Mouse (Mus musculus): ENCODE data around the gene Mfsd4b2. TPM values are rescaled to one million over a fixed set of nuclear protein-coding genes. Genes with fewer than 3 reads are reported as not detected.
"Not testable (repeated sequence)": the region's sequence is repeated elsewhere in the genome, so short reads cannot be mapped to it uniquely, and the experiment has no call there.

The Mfsd4b2 gene
- polyA plus RNA-seq, 1 experiment from 2014 or later: not detected

DNA sequence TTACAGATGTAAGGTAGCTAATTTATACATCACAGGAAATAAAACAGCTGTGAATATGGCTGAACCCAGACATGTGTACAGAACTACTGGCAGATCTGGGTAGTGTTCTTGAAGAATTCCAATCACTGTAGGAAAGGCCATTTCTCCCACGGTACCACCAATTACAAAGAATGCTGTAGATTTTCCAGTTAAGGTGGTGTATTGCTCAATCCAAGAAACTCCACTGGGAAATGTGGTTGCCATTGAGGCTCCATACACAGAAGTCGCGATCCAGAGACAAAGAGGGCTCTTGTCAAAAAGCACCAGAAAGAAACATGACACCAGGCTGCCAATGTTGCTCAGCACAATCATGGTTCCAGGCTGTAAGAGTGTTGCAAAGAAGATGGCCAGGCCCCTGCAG is 20.5 kb upstream of the Mfsd4b2 start:
- H3K4me2 ChIP-seq; H3K27me3 ChIP-seq; H3K36me3 ChIP-seq (replicated peaks); H3K9ac ChIP-seq; H3K4me3 ChIP-seq (replicated peaks); H3K4me1 ChIP-seq (replicated peaks); H3K9me3 ChIP-seq (replicated peaks); H3K27ac ChIP-seq (replicated peaks); ATAC-seq (ENCODE audit: insufficient read depth): not testable (repeated sequence)
- 69% methylated on average over 3 of the region's 3 CpGs for WGBS (ENCODE audit: insufficient replicate concordance)

DNA sequence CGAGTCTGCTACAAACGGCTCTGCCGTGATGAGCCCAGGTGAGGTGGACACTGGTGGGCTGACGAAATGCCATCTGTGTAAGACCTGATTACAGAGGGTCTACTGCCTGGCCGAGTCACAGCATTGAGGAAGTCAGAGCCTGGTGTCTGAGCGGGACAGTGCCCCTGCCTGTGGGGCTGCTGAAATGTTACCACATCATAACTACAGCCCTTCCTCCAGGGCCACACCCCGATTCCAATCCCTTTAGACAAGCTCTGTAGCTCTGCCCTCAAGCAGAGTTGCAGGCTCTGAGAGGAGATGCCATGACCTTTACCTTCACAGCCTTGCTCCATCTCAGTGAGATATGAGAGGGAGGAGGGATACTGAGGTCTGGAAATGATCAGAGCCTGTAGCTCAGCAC is 9.8 kb upstream of the Mfsd4b2 start:
- H3K9me3 ChIP-seq (replicated peaks): no peaks in the 10 kb centered on the region
- H3K27ac ChIP-seq (replicated peaks): no peak overlapping the region
- WGBS (ENCODE audit: insufficient replicate concordance): 47% methylated on average over 7 of the region's 7 CpGs
- no peaks in the 10 kb centered on the region for H3K27me3 ChIP-seq
- no peak for ATAC-seq (ENCODE audit: insufficient read depth)
- H3K36me3 ChIP-seq (replicated peaks): no peaks in the 10 kb centered on the region
- no peaks in the 10 kb centered on the region for H3K4me1 ChIP-seq (replicated peaks)
- H3K4me2 ChIP-seq: no peak overlapping the region
- H3K9ac ChIP-seq: no peak overlapping the region
- H3K4me3 ChIP-seq (replicated peaks): no peak overlapping the region

DNA sequence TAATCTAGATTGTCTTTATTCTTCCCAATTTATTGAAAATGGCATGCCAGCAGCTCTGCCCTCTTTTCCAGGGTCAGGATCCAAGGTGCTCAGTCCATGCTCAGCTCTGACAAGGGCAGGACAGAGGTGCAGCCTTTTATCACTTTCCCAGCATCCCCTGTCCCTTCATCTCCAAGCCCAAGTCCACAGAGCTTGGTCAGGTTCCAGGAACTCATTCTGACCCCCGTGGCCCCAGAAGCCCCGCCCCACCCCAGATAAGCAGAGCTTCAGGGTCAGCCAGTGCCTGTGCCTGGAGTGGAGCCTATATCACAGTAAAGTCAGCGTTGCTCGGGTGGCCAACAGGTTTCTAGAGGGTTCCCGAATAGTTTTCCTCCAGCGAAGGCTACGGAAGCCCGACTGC is 2.2 kb downstream of the Mfsd4b2 start:
- H3K36me3 ChIP-seq (replicated peaks); H3K9me3 ChIP-seq (replicated peaks); H3K4me2 ChIP-seq; H3K9ac ChIP-seq; H3K27ac ChIP-seq (replicated peaks); H3K4me1 ChIP-seq (replicated peaks); H3K4me3 ChIP-seq (replicated peaks): not testable (repeated sequence)
- WGBS (ENCODE audit: insufficient replicate concordance): 43% methylated on average over 8 of the region's 8 CpGs
- H3K27me3 ChIP-seq: peaks cover 40% of the 10 kb centered on the region
- ATAC-seq (ENCODE audit: insufficient read depth): peak; percentile 68; the same call in 1 of the 2 replicates

DNA sequence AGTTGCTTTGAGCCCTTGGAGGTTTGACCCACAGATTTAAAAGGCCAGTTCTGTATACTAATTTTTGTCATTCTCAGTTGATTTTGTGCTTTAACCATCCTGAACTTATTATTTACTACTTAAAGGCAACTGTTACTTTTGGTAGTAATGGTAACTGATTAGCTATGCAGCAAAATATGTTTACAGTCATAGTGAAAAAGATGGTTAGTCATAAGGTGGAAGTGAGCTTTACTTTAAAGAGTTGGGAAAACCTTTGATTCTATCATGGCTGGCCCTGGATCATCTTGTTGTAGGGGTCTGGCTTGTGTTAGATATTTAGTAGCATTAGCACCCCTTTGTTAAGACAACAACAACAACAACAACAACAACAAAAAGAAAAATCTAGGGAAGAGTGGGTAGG is 14.1 kb downstream of the Mfsd4b2 start:
- ATAC-seq (ENCODE audit: insufficient read depth): no peak
- H3K4me3 ChIP-seq (replicated peaks): no peak overlapping the region
- H3K36me3 ChIP-seq (replicated peaks): no peaks in the 10 kb centered on the region
- no peaks in the 10 kb centered on the region for H3K4me1 ChIP-seq (replicated peaks)
- no peak overlapping the region for H3K9ac ChIP-seq
- no peaks in the 10 kb centered on the region for H3K27me3 ChIP-seq
- no peak overlapping the region for H3K27ac ChIP-seq (replicated peaks)
- H3K9me3 ChIP-seq (replicated peaks): no peaks in the 10 kb centered on the region
- H3K4me2 ChIP-seq: no peak overlapping the region

DNA sequence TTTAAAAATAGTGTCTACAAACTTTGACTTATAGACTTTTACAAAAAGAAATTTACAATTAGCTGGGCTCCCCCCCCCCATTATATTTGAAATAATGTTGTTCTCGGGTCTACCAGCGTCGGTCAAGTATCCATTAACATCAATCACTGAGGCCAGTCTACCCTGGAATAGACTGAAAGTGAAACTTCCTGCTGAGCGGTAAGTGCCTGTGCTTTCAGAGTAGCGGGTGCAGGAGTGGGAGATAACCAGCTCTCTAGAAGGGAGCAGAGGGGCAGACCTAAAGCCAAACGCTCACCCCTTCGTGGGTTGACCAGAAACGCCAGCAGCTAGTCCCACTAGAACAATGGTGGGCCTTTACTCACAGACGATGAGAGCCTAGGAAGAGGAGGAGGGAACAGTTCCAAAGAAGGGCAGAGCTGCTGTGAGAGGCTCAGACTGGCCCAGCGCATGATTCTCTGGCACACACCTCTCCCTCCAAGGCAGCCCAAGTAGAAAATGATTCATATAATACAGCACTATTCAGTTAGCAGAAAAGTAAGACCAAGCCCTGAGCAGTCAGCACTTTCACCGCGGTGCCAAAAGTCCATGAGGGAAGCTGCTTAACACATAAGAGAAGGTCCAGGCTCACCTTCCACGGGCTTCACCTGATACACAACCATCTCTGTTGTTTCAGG is 17.8 kb downstream of the Mfsd4b2 start:
- Histone ChIP-seq H3K27me3 (no peaks in the 10 kb centered on the region), H3K4me2 (no peak overlapping the region), H3K9me3 (replicated peaks) (no peaks in the 10 kb centered on the region), H3K9ac (no peak overlapping the region), H3K4me1 (replicated peaks) (no peaks in the 10 kb centered on the region), H3K4me3 (replicated peaks) (no peak overlapping the region), H3K36me3 (replicated peaks) (no peaks in the 10 kb centered on the region), H3K27ac (replicated peaks) (no peak overlapping the region)
- WGBS (ENCODE audit: insufficient replicate concordance): 51% methylated on average over 13 of the region's 13 CpGs
- no peak for ATAC-seq (ENCODE audit: insufficient read depth)

DNA sequence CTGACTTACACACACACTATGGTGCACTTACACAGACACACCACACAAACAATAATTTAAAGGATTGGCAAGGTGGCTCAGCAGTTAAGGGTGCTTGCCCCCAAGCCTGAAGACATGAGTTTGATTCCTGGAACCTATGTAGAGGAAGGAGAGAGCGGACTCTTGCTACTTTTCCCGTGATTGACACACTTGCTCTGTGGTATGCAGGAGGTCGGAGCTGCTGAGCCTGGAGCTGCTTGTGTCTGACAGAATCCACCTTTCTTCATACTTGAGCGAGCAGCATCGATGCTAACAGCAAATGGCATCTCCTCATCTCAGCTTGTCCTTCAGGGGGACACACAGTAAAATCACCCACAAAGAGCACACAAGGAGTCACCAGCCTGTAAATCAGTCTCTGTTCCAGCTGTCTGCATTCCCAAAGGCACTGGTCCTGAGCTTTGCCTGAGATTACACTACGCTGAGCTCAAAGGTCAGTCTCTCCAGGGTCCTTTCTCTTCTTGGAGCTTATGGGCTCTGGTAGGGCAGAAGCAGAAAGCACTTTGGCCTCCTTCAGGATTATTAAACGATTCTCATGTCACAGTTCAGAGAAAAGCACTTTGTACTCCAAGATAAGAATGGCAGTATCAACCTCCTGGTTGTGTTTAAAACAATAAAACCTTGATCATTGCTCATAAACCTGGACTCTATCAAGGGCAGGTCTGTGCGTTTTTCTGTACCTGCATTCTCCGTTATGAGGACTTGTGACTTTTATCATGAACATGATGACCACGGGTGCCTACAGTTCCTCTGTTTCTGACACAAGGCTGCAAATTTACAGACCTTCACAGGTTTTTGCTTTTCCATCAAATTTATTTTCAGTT is 19.7 kb downstream of the Mfsd4b2 start:
- H3K27ac ChIP-seq (replicated peaks): no peak overlapping the region

DNA sequence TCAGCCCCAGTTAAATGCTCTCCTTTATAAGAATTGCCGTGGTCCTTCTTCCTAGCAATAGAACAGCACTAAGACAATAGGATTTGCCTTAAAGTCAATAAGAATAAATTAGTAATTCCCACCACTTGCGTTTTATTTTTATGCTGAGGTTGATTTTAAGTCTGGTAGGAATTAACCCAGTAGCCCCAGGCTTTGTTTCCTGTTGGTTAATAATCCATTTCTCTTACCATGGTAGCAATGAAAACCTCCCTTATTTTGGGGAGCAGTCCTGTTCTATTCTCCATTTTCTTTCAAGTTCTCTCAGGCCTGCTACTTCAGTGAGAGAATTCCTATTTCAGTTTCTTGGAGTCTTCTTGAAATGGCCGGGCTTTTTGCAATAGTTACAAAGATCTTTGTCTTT is 22.5 kb downstream of the Mfsd4b2 start:
- Histone ChIP-seq H3K9ac (no peak overlapping the region), H3K4me3 (replicated peaks) (no peak overlapping the region), H3K9me3 (replicated peaks) (no peaks in the 10 kb centered on the region), H3K27me3 (no peaks in the 10 kb centered on the region), H3K36me3 (replicated peaks) (no peaks in the 10 kb centered on the region), H3K4me1 (replicated peaks) (peaks cover 5% of the 10 kb centered on the region; the same call in 1 of the 2 replicates), H3K4me2 (no peak overlapping the region), H3K27ac (replicated peaks) (no peak overlapping the region)
- ATAC-seq (ENCODE audit: insufficient read depth): no peak
- 50% methylated on average over 3 of the region's 3 CpGs for WGBS (ENCODE audit: insufficient replicate concordance)

More for the DNA sequence above, 19.7 kb downstream of the Mfsd4b2 start:
- H3K36me3 ChIP-seq (replicated peaks): no peaks in the 10 kb centered on the region
- H3K4me1 ChIP-seq (replicated peaks): no peaks in the 10 kb centered on the region
- H3K4me2 ChIP-seq: no peak overlapping the region
- ATAC-seq (ENCODE audit: insufficient read depth): no peak
- 60% methylated on average over 10 of the region's 10 CpGs for WGBS (ENCODE audit: insufficient replicate concordance)
- H3K9ac ChIP-seq: no peak overlapping the region
- no peak overlapping the region for H3K4me3 ChIP-seq (replicated peaks)
- no peaks in the 10 kb centered on the region for H3K27me3 ChIP-seq
- no peaks in the 10 kb centered on the region for H3K9me3 ChIP-seq (replicated peaks)

DNA sequence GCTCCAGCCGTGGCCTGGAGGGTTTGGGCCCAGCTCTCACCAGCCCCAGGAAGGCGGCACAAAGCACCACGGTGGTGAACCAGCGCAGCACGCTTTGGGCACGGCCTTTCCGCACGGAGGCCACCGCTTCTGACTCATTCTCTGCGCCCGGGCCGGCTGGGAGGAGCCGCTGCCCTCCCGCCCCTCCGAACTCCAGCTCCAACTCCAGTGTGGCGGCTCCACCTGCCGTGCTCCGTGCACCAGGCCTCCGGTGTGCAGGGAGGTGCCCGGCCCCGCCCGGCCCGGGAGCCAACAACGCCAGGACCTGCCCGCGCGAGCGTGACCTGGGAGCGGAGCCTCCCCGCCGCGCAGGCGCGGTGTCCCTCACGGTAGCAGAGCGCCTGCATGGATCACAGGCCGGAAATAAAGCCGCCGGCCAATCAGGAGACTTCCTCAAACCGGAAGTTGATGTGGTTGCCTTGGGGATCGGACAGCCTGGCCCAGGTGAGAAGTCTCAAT is 27.8 kb downstream of the Mfsd4b2 start, which contains the start of gene Mfsd4b4:
Gene Mfsd4b4, minus strand, starts transcription at position 365 of the 498 bp plus-strand sequence.
- H3K36me3 ChIP-seq (replicated peaks): no peaks in the 10 kb centered on the region
- H3K27ac ChIP-seq (replicated peaks): peak within 1 kb of the TSS; percentile 77
- H3K9me3 ChIP-seq (replicated peaks): no peaks in the 10 kb centered on the region
- WGBS (ENCODE audit: insufficient replicate concordance): 0% methylated on average over 41 of the region's 41 CpGs
- H3K9ac ChIP-seq: peak within 1 kb of the TSS; percentile 69
- peaks cover 35% of the 10 kb centered on the region for H3K4me1 ChIP-seq (replicated peaks)
- no peaks in the 10 kb centered on the region for H3K27me3 ChIP-seq
- peak within 1 kb of the TSS; percentile 89 for H3K4me2 ChIP-seq
- peak within 1 kb of the TSS; percentile 69 for H3K4me3 ChIP-seq (replicated peaks)
- peak; percentile 97 for ATAC-seq (ENCODE audit: insufficient read depth)

DNA sequence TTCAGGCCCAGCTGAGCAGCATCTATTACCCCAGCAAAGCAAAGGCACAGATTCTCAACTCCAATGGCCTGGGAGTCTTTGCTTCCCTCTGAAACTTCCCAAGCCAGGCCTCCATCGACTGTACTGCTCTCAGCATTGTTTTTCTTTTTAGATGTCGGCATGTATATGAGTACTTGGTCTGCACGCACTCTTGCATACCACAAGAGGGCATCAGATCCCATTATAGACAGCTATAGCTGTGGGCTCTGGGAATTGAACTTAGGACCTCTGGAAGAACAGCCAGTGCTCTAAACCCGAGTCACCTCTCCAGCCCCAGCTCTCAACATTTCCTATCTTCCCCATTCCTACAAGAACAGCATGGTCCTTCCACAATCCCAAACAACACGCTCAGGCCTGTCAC is 30.2 kb downstream of the Mfsd4b2 start:
- no peak overlapping the region for H3K27ac ChIP-seq (replicated peaks)
- H3K27me3 ChIP-seq: no peaks in the 10 kb centered on the region
- no peaks in the 10 kb centered on the region for H3K36me3 ChIP-seq (replicated peaks)
- H3K9me3 ChIP-seq (replicated peaks): no peaks in the 10 kb centered on the region
- no peak overlapping the region for H3K9ac ChIP-seq
- no peak overlapping the region for H3K4me2 ChIP-seq
- H3K4me1 ChIP-seq (replicated peaks): peaks cover 41% of the 10 kb centered on the region
- WGBS (ENCODE audit: insufficient replicate concordance): 69% methylated on average over 5 of the region's 5 CpGs
- H3K4me3 ChIP-seq (replicated peaks): no peak overlapping the region
- ATAC-seq (ENCODE audit: insufficient read depth): no peak

DNA sequence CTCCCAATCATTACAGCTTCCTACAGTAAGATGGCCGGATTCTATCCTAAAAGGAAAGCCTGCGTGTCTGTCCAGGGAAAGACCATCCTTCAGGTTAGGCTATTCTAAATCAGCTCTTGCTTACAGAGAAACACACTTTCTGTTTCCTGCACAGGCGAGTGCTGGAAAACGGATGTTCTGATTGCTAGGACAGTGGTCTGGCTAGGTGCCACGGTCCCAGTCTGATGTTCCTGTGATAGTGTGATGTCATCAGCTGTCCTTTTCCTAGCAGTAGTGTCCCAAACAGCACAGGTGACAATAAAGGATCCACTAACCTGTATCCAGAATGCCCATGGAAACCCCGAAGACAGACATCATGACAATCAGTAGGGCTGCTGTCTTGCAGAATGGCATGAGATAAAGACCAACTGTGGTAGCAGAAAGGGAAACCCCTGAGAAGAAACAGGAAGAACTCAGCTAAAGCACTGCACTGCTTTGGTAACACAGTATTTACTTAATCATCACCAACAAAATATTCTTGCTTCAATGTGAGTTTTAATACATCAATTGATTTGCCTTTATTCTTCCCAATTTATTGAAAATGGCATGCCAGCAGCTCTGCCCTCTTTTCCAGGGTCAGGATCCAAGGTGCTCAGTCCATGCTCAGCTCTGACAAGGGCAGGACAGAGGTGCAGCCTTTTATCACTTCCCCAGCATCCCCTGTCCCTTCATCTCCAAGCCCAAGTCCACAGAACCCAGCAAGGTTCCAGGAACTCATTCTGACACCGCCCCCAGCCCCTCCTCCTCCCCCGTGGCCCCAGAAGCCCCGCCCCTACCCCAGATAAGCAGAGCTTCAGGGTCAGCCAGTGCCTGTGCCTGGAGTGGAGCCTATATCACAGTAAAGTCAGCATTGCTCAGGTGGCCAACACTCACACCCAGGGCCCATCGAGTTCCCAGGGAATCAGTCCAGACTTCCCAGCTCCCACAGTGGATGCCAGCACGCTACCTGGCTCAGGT is 32.7 kb downstream of the Mfsd4b2 start:
- Histone ChIP-seq H3K4me1 (replicated peaks) (peaks cover 34% of the 10 kb centered on the region), H3K27me3 (no peaks in the 10 kb centered on the region), H3K4me2 (peak overlapping the region; percentile 18; the same call in 1 of the 2 replicates), H3K36me3 (replicated peaks) (no peaks in the 10 kb centered on the region), H3K4me3 (replicated peaks) (no peak overlapping the region), H3K27ac (replicated peaks) (no peak overlapping the region), H3K9me3 (replicated peaks) (no peaks in the 10 kb centered on the region), H3K9ac (no peak overlapping the region)
- WGBS (ENCODE audit: insufficient replicate concordance): 47% methylated on average over 11 of the region's 11 CpGs
- ATAC-seq (ENCODE audit: insufficient read depth): peak; percentile 48

Measured in liver, embryonic 15.5 days (tissue).